In genomic region chr8:121649904-121650303, GRCm38 (mm10) we compare ENCODE assay signal across 9 mouse cellular contexts. TPM values are rescaled to one million over a fixed set of nuclear protein-coding genes. Genes with fewer than 3 reads are reported as not detected.
DNase-seq lines count a peak whose midpoint lies in the region; ATAC-seq and TF ChIP-seq lines count a peak whose summit lies in the region.
"Had no signal": no experiment of that assay in that cellular context is flagged by ENCODE, and none has a peak within 500 bp of the region (broad histone marks: within the 10 kb centered on the region; RNA-seq: fewer than 3 reads in every experiment).

No protein-coding gene starts in this region.

- no peak for TF ChIP-seq CTCF in layer of hippocampus, adult 2 months (conservative IDR thresholded peaks at IDR 0.05)
- TF ChIP-seq CTCF in forebrain, postnatal 0 days (IDR thresholded peaks at IDR 0.05; ENCODE audit: low read depth) = no peak

- ATAC-seq in forebrain, postnatal 0 days = no peak
- no peak for ATAC-seq in neural tube, embryonic 14.5 days (ENCODE audit: low read depth)

- intact Hi-C loops in left cerebral cortex, postnatal 36 days (cut with DNase I) = loop anchor here (5.0 kb wide), 2 partner anchors 48 to 82 kb away; no protein-coding TSS in a partner anchor

- no peaks in the 10 kb centered on the region for H3K9me3 ChIP-seq in forebrain, postnatal 0 days (ENCODE audit: low read length)
- no peaks in the 10 kb centered on the region for H3K9me3 ChIP-seq in neural tube, embryonic 14.5 days (ENCODE audit: control insufficient read depth, low read length)

- peak overlapping the region; percentile 81 for H3K4me2 ChIP-seq in forebrain, postnatal 0 days (ENCODE audit: low read depth)
- H3K4me2 ChIP-seq in neural tube, embryonic 14.5 days (ENCODE audit: low read depth, low read length) = peak overlapping the region; percentile 88

- 0 out of 2 replicates have a peak, but pooled peaks cover 3% of the 10 kb centered on the region for H3K36me3 ChIP-seq in forebrain, postnatal 0 days (ENCODE audit: insufficient read depth)
- no peaks in the 10 kb centered on the region for H3K36me3 ChIP-seq in neural tube, embryonic 14.5 days (ENCODE audit: control insufficient read depth, insufficient read depth, low read length)

- DNase-seq in layer of hippocampus, adult 2 months (ENCODE audit: low spot score in 2 of 2) = no peak
- DNase-seq in layer of hippocampus, postnatal 10 days (ENCODE audit: low spot score in 2 of 2) = no peak
- no peak for DNase-seq in forebrain, postnatal 0 days
- DNase-seq in kidney, postnatal 25 days = peak; percentile 65 to 82
- DNase-seq in frontal cortex, adult 2 months (ENCODE audit: extremely low spot score in 1 of 2, low spot score in 1 of 2) = no peak
- no peak for DNase-seq in ovary, postnatal 36 days (ENCODE audit: low spot score)
- no peak for DNase-seq in left cerebral cortex, postnatal 36 days (ENCODE audit: low spot score in 2 of 2)
- DNase-seq: cerebellum, postnatal 10 days had no signal

- H3K27me3 ChIP-seq in forebrain, postnatal 0 days (ENCODE audit: insufficient read depth, low read length) = no peaks in the 10 kb centered on the region
- no peaks in the 10 kb centered on the region for H3K27me3 ChIP-seq in neural tube, embryonic 14.5 days (ENCODE audit: control insufficient read depth, insufficient read depth, low read length)

- H3K9ac ChIP-seq in forebrain, postnatal 0 days = peak overlapping the region; percentile 86
- H3K9ac ChIP-seq in neural tube, embryonic 14.5 days (replicated peaks; ENCODE audit: low read depth, low read length) = peak overlapping the region; percentile 97

- peaks cover 34% of the 10 kb centered on the region for H3K4me1 ChIP-seq in forebrain, postnatal 0 days (ENCODE audit: insufficient read depth)
- H3K4me1 ChIP-seq in neural tube, embryonic 14.5 days (ENCODE audit: control insufficient read depth, insufficient read depth, low read length) = peaks cover 62% of the 10 kb centered on the region

- H3K4me3 ChIP-seq in layer of hippocampus, adult 2 months = peak overlapping the region; percentile 81
- H3K4me3 ChIP-seq in forebrain, postnatal 0 days (ENCODE audit: low read depth, low read length) = peak overlapping the region; percentile 87
- peak overlapping the region; percentile 87 for H3K4me3 ChIP-seq in neural tube, embryonic 14.5 days (ENCODE audit: low read depth, low read length)

- WGBS in forebrain, postnatal 0 days = 26% methylated on average over 10 of the region's 10 CpGs
- WGBS in neural tube, embryonic 14.5 days = 22% methylated on average over 10 of the region's 10 CpGs

- no peak overlapping the region for H3K27ac ChIP-seq in layer of hippocampus, adult 2 months
- H3K27ac ChIP-seq in forebrain, postnatal 0 days (ENCODE audit: low read depth, low read length) = no peak overlapping the region
- H3K27ac ChIP-seq in neural tube, embryonic 14.5 days (ENCODE audit: low read depth, low read length) = no peak overlapping the region

RNA-seq across cellular contexts. Expression of gene Zcchc14, which starts 2.8 kb away (rescaled TPM):
- 10 to 100 TPM; 92.5 to 93.2 TPM for total RNA-seq in layer of hippocampus, adult 2 months (2021)
- 10 to 100 TPM; 93.9 to 95.2 TPM for total RNA-seq in layer of hippocampus, postnatal 10 days (2021)
- total RNA-seq in forebrain, postnatal 0 days (2014; rRNA removed) = 69.0 and 85.8 TPM in 2 replicates
- polyA plus RNA-seq in forebrain, postnatal 0 days (2015; fragmentation: Nextera tagmentation; extraction: Ambion mirVana) = 13.9 and 17.4 TPM in 2 replicates
- polyA plus RNA-seq in neural tube, embryonic 14.5 days (2014; fragmentation: Nextera tagmentation; extraction: Ambion mirVana) = 36.2 and 40.2 TPM in 2 replicates
- 51.8 and 59.3 TPM in 2 replicates for polyA plus RNA-seq in frontal cortex, adult 2 months (2012; rRNA removed)
- total RNA-seq in left cerebral cortex, postnatal 36 days (2021) = 10 to 100 TPM; 61.3 to 75.3 TPM

RNA-seq across cellular contexts. Expression of gene Map1lc3b, which starts 59.7 kb away (rescaled TPM):
- total RNA-seq in layer of hippocampus, adult 2 months (2021) = 100 to 1,000 TPM; 166 to 172 TPM
- 100 to 1,000 TPM; 142 to 149 TPM for total RNA-seq in layer of hippocampus, postnatal 10 days (2021)
- 262 and 284 TPM in 2 replicates for total RNA-seq in forebrain, postnatal 0 days (2014; rRNA removed)
- 386 and 390 TPM in 2 replicates for polyA plus RNA-seq in forebrain, postnatal 0 days (2015; fragmentation: Nextera tagmentation; extraction: Ambion mirVana)
- 427 and 428 TPM in 2 replicates for polyA plus RNA-seq in neural tube, embryonic 14.5 days (2014; fragmentation: Nextera tagmentation; extraction: Ambion mirVana)
- polyA plus RNA-seq in frontal cortex, adult 2 months (2012; rRNA removed) = 128 and 152 TPM in 2 replicates
- total RNA-seq in left cerebral cortex, postnatal 36 days (2021) = 100 to 1,000 TPM; 167 to 190 TPM

Comparison
In these comparisons a context has a peak if more than half of its experiments do, and no peak if none do; other contexts are left out.
1. DNase-seq: peak in kidney, postnatal 25 days (2 of 2); none in layer of hippocampus, adult 2 months (0 of 2), layer of hippocampus, postnatal 10 days (0 of 2), forebrain, postnatal 0 days (single experiment), frontal cortex, adult 2 months (0 of 2), ovary, postnatal 36 days (single experiment) and left cerebral cortex, postnatal 36 days (0 of 2).
2. Peak in every context shown above with its lines, with median percentiles within 50 percentile points of each other: H3K4me3 ChIP-seq.